Mouse (Mus musculus): Measurements from ENCODE around the gene Rusc2. TPM values are rescaled to one million over a fixed set of nuclear protein-coding genes. Genes with fewer than 3 reads are reported as not detected.

Gene Rusc2
- total RNA-seq (2014; fragmentation: Nextera tagmentation) (11.9 and 17.1 TPM in 2 replicates), total RNA-seq (2017) (4.5 and 8.7 TPM in 2 replicates), polyA plus RNA-seq (2012) (14.5 and 18.5 TPM in 2 replicates)

DNA sequence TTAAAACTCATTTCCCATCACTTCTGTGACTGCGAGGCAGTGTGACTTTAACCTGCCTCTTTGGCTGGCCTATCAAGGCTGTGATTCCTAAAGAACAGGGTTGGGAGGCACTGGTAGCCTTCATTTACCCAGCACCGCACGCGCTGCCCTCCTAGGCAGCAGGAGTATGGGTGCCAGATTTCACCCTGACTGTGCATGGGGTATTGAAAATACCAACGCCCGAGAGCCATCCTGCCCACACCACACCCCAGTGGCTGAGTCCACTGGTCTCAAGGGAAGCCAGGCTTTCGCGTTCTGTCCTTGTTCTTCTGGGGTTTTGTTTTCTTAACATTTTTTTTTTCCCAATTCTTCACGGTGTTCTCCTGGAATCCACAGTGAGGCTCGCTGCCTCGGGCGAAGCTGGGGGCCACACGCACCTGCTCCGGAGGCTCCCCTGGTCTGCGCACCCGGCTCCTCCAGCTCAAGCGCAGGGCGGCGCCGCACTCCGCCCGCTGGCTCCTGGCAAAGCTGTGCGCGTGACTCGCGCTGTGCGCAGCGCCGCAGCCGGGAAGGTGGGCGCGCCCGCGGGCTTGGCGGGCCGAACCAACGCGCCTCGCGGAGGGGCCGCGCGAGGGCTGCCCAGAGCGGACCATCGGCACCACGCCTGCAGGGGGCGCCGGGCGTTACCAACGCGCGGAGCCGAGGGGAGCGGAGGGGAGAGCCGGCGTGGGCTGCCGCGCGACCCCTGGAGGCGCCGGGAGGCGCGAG, at the start of gene Rusc2:
Rusc2 (plus strand) TSS at position 572 of the 747 bp plus-strand sequence.
- no peak for TF ChIP-seq GATA1 (IDR thresholded peaks at IDR 0.05; ENCODE audit: borderline replicate concordance, low read length)
- no peak for TF ChIP-seq POLR2AphosphoS5 (IDR thresholded peaks at IDR 0.05; ENCODE audit: insufficient replicate concordance, low read depth, low read length)
- TF ChIP-seq CTCF (IDR thresholded peaks at IDR 0.05; ENCODE audit: low read depth, low read length): no peak
- TF ChIP-seq GATA2 (IDR thresholded peaks at IDR 0.05; ENCODE audit: borderline replicate concordance, low read depth, low read length): no peak
- no peak for TF ChIP-seq TAL1 (conservative IDR thresholded peaks at IDR 0.05; ENCODE audit: low read depth, low read length)
- ATAC-seq (ENCODE audit: extremely low read depth, insufficient number of reproducible peaks, low FRiP score, poor library complexity, severe bottlenecking) (no peak), DNase-seq (ENCODE audit: low spot score) (no peak)
- Histone ChIP-seq H3K9me3 (replicated peaks) (peaks cover 5% of the 10 kb centered on the region), H3K4me3 (ENCODE audit: low read depth, low read length) (peak within 1 kb of the TSS; percentile 30; the same call in 1 of the 2 replicates), H3K4me1 (ENCODE audit: insufficient read depth, low read depth, low read length) (peaks cover 10% of the 10 kb centered on the region), H3K36me3 (replicated peaks) (no peaks in the 10 kb centered on the region), H3K27me3 (ENCODE audit: insufficient read depth, low read length) (peaks cover 15% of the 10 kb centered on the region)

DNA sequence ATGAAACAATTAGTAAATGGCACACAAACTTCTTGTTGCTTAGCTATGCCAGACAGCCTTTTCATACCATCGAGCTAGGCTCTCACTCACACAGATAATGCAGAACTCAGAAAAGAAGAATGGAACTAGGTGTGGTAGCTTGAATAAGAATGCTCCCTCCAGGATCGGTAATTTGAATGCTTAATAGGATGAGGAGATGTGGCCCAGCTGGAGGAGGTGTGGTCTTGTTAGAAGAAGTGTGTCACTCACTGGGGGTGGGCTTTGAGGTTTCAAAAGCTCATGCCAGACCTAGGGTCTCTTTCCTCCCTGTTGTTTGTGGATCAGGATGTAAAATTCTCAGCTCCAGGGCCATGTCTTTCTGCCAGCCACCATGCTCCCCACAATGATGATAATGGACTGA, 47.0 kb upstream of the Rusc2 start:
- H3K9me3 ChIP-seq (replicated peaks): peaks cover 5% of the 10 kb centered on the region
- H3K27me3 ChIP-seq (ENCODE audit: insufficient read depth, low read length): 0 out of 2 replicates have a peak, but pooled peaks cover 2% of the 10 kb centered on the region
- TF ChIP-seq GATA1 (IDR thresholded peaks at IDR 0.05; ENCODE audit: borderline replicate concordance, low read length): no peak
- TF ChIP-seq CTCF (IDR thresholded peaks at IDR 0.05; ENCODE audit: low read depth, low read length): no peak
- no peak for TF ChIP-seq GATA2 (IDR thresholded peaks at IDR 0.05; ENCODE audit: borderline replicate concordance, low read depth, low read length)
- no peak for TF ChIP-seq TAL1 (conservative IDR thresholded peaks at IDR 0.05; ENCODE audit: low read depth, low read length)
- TF ChIP-seq POLR2AphosphoS5 (IDR thresholded peaks at IDR 0.05; ENCODE audit: insufficient replicate concordance, low read depth, low read length): no peak
- H3K36me3 ChIP-seq (replicated peaks): no peaks in the 10 kb centered on the region
- DNase-seq (ENCODE audit: low spot score): no peak
- no peak for ATAC-seq (ENCODE audit: extremely low read depth, insufficient number of reproducible peaks, low FRiP score, poor library complexity, severe bottlenecking)
- H3K4me3 ChIP-seq (ENCODE audit: low read depth, low read length): no peak overlapping the region
- H3K4me1 ChIP-seq (ENCODE audit: insufficient read depth, low read depth, low read length): no peaks in the 10 kb centered on the region

DNA sequence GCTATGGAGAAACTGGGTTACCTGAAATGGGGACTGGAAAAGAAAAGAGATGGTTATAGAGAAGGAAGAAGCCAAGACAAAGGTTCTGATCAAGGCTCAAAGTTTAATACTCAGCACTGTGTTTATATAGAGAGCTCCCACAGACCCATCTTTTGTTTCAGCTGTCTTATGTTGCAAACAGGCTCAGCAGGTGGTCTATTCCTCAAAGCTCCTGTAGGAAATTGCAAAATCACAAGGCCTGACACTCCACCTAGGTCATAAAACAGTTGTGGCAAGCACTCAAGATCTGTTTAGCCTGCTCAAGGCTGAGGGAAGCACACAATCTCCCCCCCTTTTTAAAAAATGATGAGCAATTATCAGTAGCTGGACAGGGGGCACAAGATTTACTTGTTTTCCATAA, 45.6 kb upstream of the Rusc2 start:
- no peak for ATAC-seq (ENCODE audit: extremely low read depth, insufficient number of reproducible peaks, low FRiP score, poor library complexity, severe bottlenecking)
- TF ChIP-seq GATA1 (IDR thresholded peaks at IDR 0.05; ENCODE audit: borderline replicate concordance, low read length) (no peak), TAL1 (conservative IDR thresholded peaks at IDR 0.05; ENCODE audit: low read depth, low read length) (no peak), GATA2 (IDR thresholded peaks at IDR 0.05; ENCODE audit: borderline replicate concordance, low read depth, low read length) (no peak), CTCF (IDR thresholded peaks at IDR 0.05; ENCODE audit: low read depth, low read length) (no peak), POLR2AphosphoS5 (IDR thresholded peaks at IDR 0.05; ENCODE audit: insufficient replicate concordance, low read depth, low read length) (no peak)

DNA sequence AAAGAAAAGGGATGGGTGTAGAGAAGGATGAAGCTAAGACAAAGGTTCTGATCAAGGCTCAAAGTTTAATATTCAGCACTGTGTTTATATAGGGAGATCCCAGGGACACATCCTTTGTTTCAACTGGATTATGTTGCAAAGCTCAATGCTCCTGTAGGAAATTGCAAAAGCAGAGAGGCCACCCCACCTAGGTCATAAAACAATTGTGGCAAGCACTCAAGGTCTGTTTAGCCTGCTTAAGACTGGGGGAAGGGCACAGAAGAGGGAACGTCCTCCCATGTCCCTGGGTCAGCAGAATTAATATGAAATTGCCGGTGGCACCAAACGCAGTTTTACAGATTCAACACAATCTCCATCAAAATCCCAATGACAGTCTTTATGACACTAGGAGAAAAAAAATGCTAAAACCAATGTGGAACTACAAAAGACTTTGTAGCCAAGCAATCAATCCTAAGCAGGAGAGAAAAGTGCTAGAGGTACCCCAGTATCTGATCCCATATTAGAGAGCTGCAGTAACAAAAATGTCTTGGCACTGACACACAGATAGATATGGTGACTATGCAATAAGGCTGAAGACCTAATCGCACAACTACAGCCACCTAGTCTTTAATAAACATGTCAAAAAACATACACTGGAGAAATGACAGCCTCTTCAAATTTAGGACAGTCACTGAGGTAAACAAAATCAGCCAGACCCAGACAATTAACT, 41.5 kb upstream of the Rusc2 start:
- no peak for ATAC-seq (ENCODE audit: extremely low read depth, insufficient number of reproducible peaks, low FRiP score, poor library complexity, severe bottlenecking)

More for the DNA sequence above, 45.6 kb upstream of the Rusc2 start:
- 0 out of 2 replicates have a peak, but pooled peaks cover 3% of the 10 kb centered on the region for H3K27me3 ChIP-seq (ENCODE audit: insufficient read depth, low read length)
- H3K9me3 ChIP-seq (replicated peaks): peaks cover 5% of the 10 kb centered on the region
- H3K4me1 ChIP-seq (ENCODE audit: insufficient read depth, low read depth, low read length): no peaks in the 10 kb centered on the region
- no peak for DNase-seq (ENCODE audit: low spot score)
- H3K36me3 ChIP-seq (replicated peaks): no peaks in the 10 kb centered on the region
- H3K4me3 ChIP-seq (ENCODE audit: low read depth, low read length): no peak overlapping the region

DNA sequence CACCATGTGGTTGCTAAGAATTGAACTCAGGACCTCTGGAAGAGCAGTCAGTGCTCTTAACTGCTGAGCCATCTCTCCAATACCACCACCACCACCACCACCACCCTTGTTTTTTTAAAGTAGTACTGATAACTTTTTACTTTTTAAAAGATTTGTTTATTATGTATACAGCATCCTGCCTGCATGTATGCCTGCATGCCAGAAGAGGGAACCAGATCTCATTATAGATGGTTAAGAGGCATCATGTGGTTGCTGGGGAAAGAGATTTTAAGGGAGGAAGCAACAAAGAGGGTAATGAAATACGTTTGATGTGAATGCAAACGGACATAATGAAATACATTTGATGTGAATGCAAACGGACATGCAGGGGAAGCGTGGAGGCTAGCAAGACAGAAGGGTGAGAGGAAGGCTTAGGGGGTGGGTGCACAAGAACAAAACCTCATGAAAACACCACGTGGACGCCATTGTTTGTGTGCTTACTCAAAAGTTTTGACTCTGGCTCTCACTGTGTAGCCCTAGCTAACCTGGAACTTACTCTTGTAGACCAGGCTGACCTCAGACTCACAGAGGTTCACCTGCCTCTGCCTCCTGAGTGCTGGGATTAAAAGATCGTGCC, 40.4 kb upstream of the Rusc2 start:
- H3K4me3 ChIP-seq (ENCODE audit: low read depth, low read length): no peak overlapping the region
- TF ChIP-seq GATA2 (IDR thresholded peaks at IDR 0.05; ENCODE audit: borderline replicate concordance, low read depth, low read length) (no peak), TAL1 (conservative IDR thresholded peaks at IDR 0.05; ENCODE audit: low read depth, low read length) (no peak), POLR2AphosphoS5 (IDR thresholded peaks at IDR 0.05; ENCODE audit: insufficient replicate concordance, low read depth, low read length) (no peak), CTCF (IDR thresholded peaks at IDR 0.05; ENCODE audit: low read depth, low read length) (no peak), GATA1 (IDR thresholded peaks at IDR 0.05; ENCODE audit: borderline replicate concordance, low read length) (no peak)

More for the DNA sequence above, 41.5 kb upstream of the Rusc2 start:
- DNase-seq (ENCODE audit: low spot score): no peak
- Histone ChIP-seq H3K9me3 (replicated peaks) (peaks cover 5% of the 10 kb centered on the region), H3K27me3 (ENCODE audit: insufficient read depth, low read length) (peaks cover 7% of the 10 kb centered on the region; the same call in 1 of the 2 replicates), H3K4me1 (ENCODE audit: insufficient read depth, low read depth, low read length) (no peaks in the 10 kb centered on the region; the same call in 1 of the 2 replicates), H3K4me3 (ENCODE audit: low read depth, low read length) (no peak overlapping the region), H3K36me3 (replicated peaks) (no peaks in the 10 kb centered on the region)
- TF ChIP-seq CTCF (IDR thresholded peaks at IDR 0.05; ENCODE audit: low read depth, low read length) (no peak), TAL1 (conservative IDR thresholded peaks at IDR 0.05; ENCODE audit: low read depth, low read length) (no peak), GATA1 (IDR thresholded peaks at IDR 0.05; ENCODE audit: borderline replicate concordance, low read length) (no peak), GATA2 (IDR thresholded peaks at IDR 0.05; ENCODE audit: borderline replicate concordance, low read depth, low read length) (no peak), POLR2AphosphoS5 (IDR thresholded peaks at IDR 0.05; ENCODE audit: insufficient replicate concordance, low read depth, low read length) (no peak)

More for the DNA sequence above, 40.4 kb upstream of the Rusc2 start:
- no peaks in the 10 kb centered on the region; the same call in 1 of the 2 replicates for H3K4me1 ChIP-seq (ENCODE audit: insufficient read depth, low read depth, low read length)
- no peaks in the 10 kb centered on the region for H3K36me3 ChIP-seq (replicated peaks)
- DNase-seq (ENCODE audit: low spot score): no peak
- peaks cover 3% of the 10 kb centered on the region for H3K9me3 ChIP-seq (replicated peaks)
- H3K27me3 ChIP-seq (ENCODE audit: insufficient read depth, low read length): peaks cover 7% of the 10 kb centered on the region; the same call in 1 of the 2 replicates
- no peak for ATAC-seq (ENCODE audit: extremely low read depth, insufficient number of reproducible peaks, low FRiP score, poor library complexity, severe bottlenecking)

Measured in G1E (cell line).